18 mouse cellular contexts compared by ENCODE assay signal in the genomic region with DNA sequence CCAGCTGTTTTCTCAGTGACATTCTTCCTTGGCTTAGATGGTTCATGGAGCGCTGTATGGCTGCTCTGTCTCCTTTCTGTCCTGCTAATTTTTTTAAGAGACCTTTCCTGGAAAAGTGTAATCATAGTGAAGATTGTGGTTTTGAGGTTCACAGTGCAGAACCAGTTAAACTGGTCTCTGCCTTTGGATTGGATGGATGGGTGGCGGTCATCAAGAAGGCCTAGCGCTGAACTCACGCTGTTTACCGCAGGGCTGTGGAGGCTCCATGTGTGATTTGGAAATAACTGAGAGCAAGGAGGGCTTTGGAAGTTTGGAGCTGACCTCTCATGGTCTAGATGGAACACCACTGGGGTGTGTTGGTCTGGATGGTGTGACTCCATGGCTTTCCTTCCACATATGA. TPM values are rescaled to one million over a fixed set of nuclear protein-coding genes. Genes with fewer than 3 reads are reported as not detected.
DNase-seq lines count a peak whose midpoint lies in the region; ATAC-seq and TF ChIP-seq lines count a peak whose summit lies in the region.
"Had no signal": no experiment of that assay in that cellular context is flagged by ENCODE, and none has a peak within 500 bp of the region (broad histone marks: within the 10 kb centered on the region; RNA-seq: fewer than 3 reads in every experiment).

No protein-coding gene starts in this region.

- no peak for DNase-seq in lung, postnatal 10 days
- DNase-seq in ES-E14 (ENCODE audit: low read depth, low spot score), result no peak
- no peak for DNase-seq in adrenal gland, adult 18-20 months (ENCODE audit: low spot score in 2 of 2)
- DNase-seq in frontal cortex, postnatal 36 days (ENCODE audit: low spot score in 2 of 2), result no peak
- DNase-seq: adrenal gland, postnatal 14 days; cerebellum, adult 11 months; cerebellum, postnatal 10 days; forebrain, postnatal 0 days; kidney, adult 11 months; midbrain, embryonic 14.5 days; retina, postnatal 1 day; thymus, postnatal 14 days had no signal

- in situ Hi-C loops in ES-E14 (cut with MboI; ENCODE audit: low sequenced_read_pairs in 2 of 2, unreplicated experiment in 2 of 2), result no loop called here

- no peak overlapping the region for H3K4me2 ChIP-seq in intestine, embryonic 15.5 days (replicated peaks)
- no peak overlapping the region for H3K4me2 ChIP-seq in intestine, postnatal 0 days (replicated peaks; ENCODE audit: low read depth)
- H3K4me2 ChIP-seq in lung, embryonic 16.5 days (ENCODE audit: low read depth, low read length), result no peak overlapping the region
- H3K4me2 ChIP-seq in stomach, embryonic 14.5 days (replicated peaks; ENCODE audit: low read depth, low read length), result no peak overlapping the region
- H3K4me2 ChIP-seq: embryonic facial prominence, embryonic 13.5 days had no signal

- no peak overlapping the region for H3K27ac ChIP-seq in intestine, embryonic 15.5 days
- no peak overlapping the region for H3K27ac ChIP-seq in intestine, postnatal 0 days (ENCODE audit: low read depth, low read length)
- no peak overlapping the region; the same call in 1 of the 2 replicates for H3K27ac ChIP-seq in lung, embryonic 16.5 days (ENCODE audit: low read length)
- H3K27ac ChIP-seq in ES-E14 (ENCODE audit: insufficient read depth, low read depth, low read length, poor library complexity, severe bottlenecking), result no peak overlapping the region
- H3K27ac ChIP-seq in stomach, embryonic 14.5 days (ENCODE audit: low read length), result no peak overlapping the region
- H3K27ac ChIP-seq: kidney, postnatal 0 days had no signal

- 64% methylated on average over 5 of the region's 5 CpGs for WGBS in intestine, embryonic 15.5 days
- WGBS in intestine, postnatal 0 days, result 53% methylated on average over 5 of the region's 5 CpGs
- 54% methylated on average over 5 of the region's 5 CpGs for WGBS in lung, embryonic 16.5 days
- WGBS in stomach, embryonic 14.5 days, result 59% methylated on average over 5 of the region's 5 CpGs

- no peak overlapping the region for H3K4me3 ChIP-seq in intestine, embryonic 15.5 days (replicated peaks)
- H3K4me3 ChIP-seq in intestine, postnatal 0 days (ENCODE audit: low read depth, low read length), result no peak overlapping the region
- no peak overlapping the region for H3K4me3 ChIP-seq in lung, embryonic 16.5 days (ENCODE audit: low read length)
- no peak overlapping the region for H3K4me3 ChIP-seq in ES-E14 (ENCODE audit: insufficient read depth in 1 of 2, low read depth in 1 of 2, low read length in 2 of 2, poor library complexity in 1 of 2, severe bottlenecking in 1 of 2)
- no peak overlapping the region for H3K4me3 ChIP-seq in stomach, embryonic 14.5 days (ENCODE audit: low read depth, low read length)
- H3K4me3 ChIP-seq: embryonic facial prominence, embryonic 13.5 days had no signal

- ATAC-seq in intestine, embryonic 15.5 days, result peak; percentile 27
- ATAC-seq in intestine, postnatal 0 days, result no peak
- ATAC-seq in lung, embryonic 16.5 days (ENCODE audit: low read depth), result peak; percentile 54; the same call in 1 of the 2 replicates
- peak; percentile 9 for ATAC-seq in stomach, embryonic 14.5 days (ENCODE audit: insufficient number of reproducible peaks, insufficient read depth, low FRiP score, low read depth)
- ATAC-seq: forebrain, postnatal 0 days had no signal

- peaks cover 24% of the 10 kb centered on the region for H3K4me1 ChIP-seq in intestine, embryonic 15.5 days (replicated peaks)
- peaks cover 3% of the 10 kb centered on the region for H3K4me1 ChIP-seq in intestine, postnatal 0 days (replicated peaks; ENCODE audit: control insufficient read depth, insufficient read depth, low read length)
- H3K4me1 ChIP-seq in lung, embryonic 16.5 days (replicated peaks; ENCODE audit: control insufficient read depth, insufficient read depth, low read length), result peaks cover 17% of the 10 kb centered on the region
- H3K4me1 ChIP-seq in ES-E14 (ENCODE audit: control insufficient read depth in 2 of 2, insufficient read depth in 2 of 2, low read length in 2 of 2, poor library complexity in 1 of 2), result peaks cover 2 to 20% of the 10 kb centered on the region in 2 experiments; a peak in 3 of 4 replicates
- peaks cover 34% of the 10 kb centered on the region; the same call in 1 of the 2 replicates for H3K4me1 ChIP-seq in stomach, embryonic 14.5 days (ENCODE audit: control insufficient read depth, insufficient read depth, low read length)

- H3K27me3 ChIP-seq in intestine, embryonic 15.5 days (replicated peaks), result no peaks in the 10 kb centered on the region
- no peaks in the 10 kb centered on the region for H3K27me3 ChIP-seq in intestine, postnatal 0 days (replicated peaks; ENCODE audit: control insufficient read depth, insufficient read depth, low read length)
- H3K27me3 ChIP-seq in lung, embryonic 16.5 days (ENCODE audit: control insufficient read depth, insufficient read depth, low read depth, low read length), result no peaks in the 10 kb centered on the region
- no peaks in the 10 kb centered on the region for H3K27me3 ChIP-seq in stomach, embryonic 14.5 days (ENCODE audit: control insufficient read depth, insufficient read depth, low read length)
- H3K27me3 ChIP-seq: embryonic facial prominence, embryonic 13.5 days had no signal

- TF ChIP-seq CTCF in intestine, postnatal 0 days (IDR thresholded peaks at IDR 0.05; ENCODE audit: low read depth), result no peak

- H3K9me3 ChIP-seq in intestine, embryonic 15.5 days, result no peaks in the 10 kb centered on the region
- no peaks in the 10 kb centered on the region for H3K9me3 ChIP-seq in intestine, postnatal 0 days (ENCODE audit: control insufficient read depth)
- no peaks in the 10 kb centered on the region for H3K9me3 ChIP-seq in lung, embryonic 16.5 days (ENCODE audit: control insufficient read depth, low read length)
- H3K9me3 ChIP-seq in ES-E14 (ENCODE audit: control insufficient read depth, insufficient read depth, low read depth, low read length), result no peaks in the 10 kb centered on the region
- no peaks in the 10 kb centered on the region for H3K9me3 ChIP-seq in stomach, embryonic 14.5 days (ENCODE audit: control insufficient read depth, low read depth, low read length)
- H3K9me3 ChIP-seq: embryonic facial prominence, embryonic 13.5 days had no signal

- H3K36me3 ChIP-seq in intestine, embryonic 15.5 days, result no peaks in the 10 kb centered on the region
- no peaks in the 10 kb centered on the region for H3K36me3 ChIP-seq in intestine, postnatal 0 days (ENCODE audit: control insufficient read depth, insufficient read depth)
- H3K36me3 ChIP-seq in lung, embryonic 16.5 days (ENCODE audit: control insufficient read depth, insufficient read depth, low read length), result no peaks in the 10 kb centered on the region
- H3K36me3 ChIP-seq in ES-E14 (ENCODE audit: control insufficient read depth, insufficient read depth, low read length, poor library complexity, severe bottlenecking), result no peaks in the 10 kb centered on the region
- H3K36me3 ChIP-seq in stomach, embryonic 14.5 days (ENCODE audit: control insufficient read depth, insufficient read depth, low read length), result no peaks in the 10 kb centered on the region
- H3K36me3 ChIP-seq: embryonic facial prominence, embryonic 13.5 days had no signal

- H3K9ac ChIP-seq in intestine, embryonic 15.5 days, result no peak overlapping the region
- H3K9ac ChIP-seq in intestine, postnatal 0 days (ENCODE audit: low read depth, low read length), result no peak overlapping the region
- H3K9ac ChIP-seq in lung, embryonic 16.5 days (ENCODE audit: low read length), result no peak overlapping the region
- H3K9ac ChIP-seq in ES-E14 (ENCODE audit: insufficient read depth, low read depth, low read length, poor library complexity, severe bottlenecking), result no peak overlapping the region
- no peak overlapping the region for H3K9ac ChIP-seq in stomach, embryonic 14.5 days (replicated peaks; ENCODE audit: low read depth, low read length)
- H3K9ac ChIP-seq: embryonic facial prominence, embryonic 13.5 days; forebrain, postnatal 0 days had no signal

TF ChIP-seq in ES-E14, 5 proteins besides CTCF, POLR2A, EP300 and RAD21:
- 0 out of 2 replicates have a peak, but pooled peaks have one; percentile 18 for TF ChIP-seq CHD2 (IDR thresholded peaks at IDR 0.05; ENCODE audit: low read depth, low read length)
- no peak for TF ChIP-seq MAFK (IDR thresholded peaks at IDR 0.05; ENCODE audit: insufficient read depth, low read depth, low read length)

RNA-seq across cellular contexts. Expression of a gene that starts 56.0 kb away (rescaled TPM):
- polyA plus RNA-seq in intestine, embryonic 15.5 days (2015; fragmentation: Nextera tagmentation; extraction: Ambion mirVana), result 20.0 and 25.5 TPM in 2 replicates
- polyA plus RNA-seq in intestine, postnatal 0 days (2015; fragmentation: Nextera tagmentation; extraction: Ambion mirVana), result 6.8 and 9.3 TPM in 2 replicates
- 20.9 and 21.6 TPM in 2 replicates for polyA plus RNA-seq in lung, embryonic 16.5 days (2015; fragmentation: Nextera tagmentation; extraction: Ambion mirVana)
- 142 and 161 TPM in 2 replicates for total RNA-seq in ES-E14 (2012; rRNA removed)
- polyA plus RNA-seq in stomach, embryonic 14.5 days (2014; fragmentation: Nextera tagmentation; extraction: Ambion mirVana), result 36.7 and 42.6 TPM in 2 replicates
- total RNA-seq in adrenal gland, adult 18-20 months (2021), result 10 to 100 TPM; 90.2 to 98.0 TPM
